Mouse (Mus musculus) G1E (cell line): Measurements from ENCODE around the gene Dicer1. TPM values are rescaled to one million over a fixed set of nuclear protein-coding genes. Genes with fewer than 3 reads are reported as not detected.

Experiments
- ATAC-seq: 2 replicates; pipeline ENCODE4 v1.8.0; 2016; ENCODE audit warnings: mild to moderate bottlenecking; ENCODE audit not compliant: insufficient number of reproducible peaks, poor library complexity, low FRiP score, severe bottlenecking; ENCODE audit errors: extremely low read depth
- DNase-seq: peaks from one replicate; pipeline ENCODE4 v3.0.0; 2012; ENCODE audit warnings: low spot score
- H3K27me3 ChIP-seq: 2 replicates; pipeline ENCODE4 v1.6.1; 2012; ENCODE audit warnings: mild to moderate bottlenecking, low read length, inconsistent platforms; ENCODE audit not compliant: insufficient read depth
- H3K36me3 ChIP-seq: replicated peaks from 2 replicates; pipeline ENCODE3; 2012; ENCODE audit warnings: mild to moderate bottlenecking, inconsistent platforms
- H3K4me1 ChIP-seq: 2 replicates; pipeline ENCODE4 v1.6.1; 2012; ENCODE audit warnings: low read depth, low read length, inconsistent platforms, mixed read lengths; ENCODE audit not compliant: insufficient read depth
- H3K4me3 ChIP-seq: 2 replicates; pipeline ENCODE4 v1.5.1; 2012; ENCODE audit warnings: low read depth, mild to moderate bottlenecking, inconsistent platforms, low read length, moderate library complexity, mixed read lengths
- H3K9me3 ChIP-seq: replicated peaks from 2 replicates; pipeline ENCODE4 v1.6.1; 2012; ENCODE audit warnings: inconsistent platforms
- CTCF ChIP-seq: IDR thresholded peaks from 2 replicates; pipeline ENCODE4 v1.5.1; 2012; ENCODE audit warnings: low read depth, low read length, inconsistent platforms, mixed read lengths
- GATA1 ChIP-seq: IDR thresholded peaks from 2 replicates; pipeline ENCODE4 v1.6.1; 2012; ENCODE audit warnings: borderline replicate concordance, low read length, inconsistent platforms, mixed read lengths
- GATA2 ChIP-seq: IDR thresholded peaks from 2 replicates; pipeline ENCODE4 v1.6.1; 2012; ENCODE audit warnings: low read depth, low read length, inconsistent platforms, borderline replicate concordance
- POLR2AphosphoS5 ChIP-seq: IDR thresholded peaks from 2 replicates; pipeline ENCODE4 v1.6.1; 2012; ENCODE audit warnings: low read depth, low read length, inconsistent platforms; ENCODE audit not compliant: insufficient replicate concordance
- TAL1 ChIP-seq: conservative IDR thresholded peaks from 2 replicates; pipeline ENCODE4 v1.6.1; 2012; ENCODE audit warnings: low read depth, low read length, inconsistent platforms, mixed read lengths
- polyA plus RNA-seq: library from polyadenylated mRNA; stranded (reverse); fragments of >175 nt; gene quantifications from 2 replicates; pipeline ENCODE4 v1.2.3, GENCODE M21; 2012
- total RNA-seq, 2 experiments: library from RNA; stranded (forward) in 1 of 2; stranded (reverse) in 1 of 2; fragments of 200-1000 nt in 1 of 2; fragments of >200 nt in 1 of 2; fragmentation: Nextera tagmentation in 1 of 2; gene quantifications; 2 replicates each; pipeline ENCODE4 v1.2.3; 2014 to 2017

Gene Dicer1
- total and polyA plus RNA-seq, 3 experiments = 16.2 to 136 (median 55.4) TPM

DNA sequence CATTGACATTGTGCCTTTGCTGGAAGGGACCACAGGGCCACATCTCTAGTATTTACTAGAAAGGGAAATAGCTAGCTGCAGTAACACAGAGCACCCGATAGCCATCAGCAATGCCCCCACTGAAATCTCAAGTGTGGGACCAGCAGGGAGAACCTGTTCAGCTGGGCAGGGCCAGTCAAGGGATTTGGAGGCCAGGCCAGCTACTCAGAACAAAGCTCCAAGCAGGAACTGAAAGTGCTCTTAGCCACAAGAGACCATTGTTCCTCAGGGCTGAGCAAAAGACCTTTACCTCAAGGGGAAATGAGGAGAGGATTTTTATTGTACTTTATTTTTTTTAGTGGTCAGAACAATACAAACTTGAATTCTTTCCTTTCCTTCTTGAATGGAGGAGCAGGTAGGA, 25.9 kb upstream of the Dicer1 start:
- no peaks in the 10 kb centered on the region; the same call in 1 of the 2 replicates for H3K27me3 ChIP-seq
- ATAC-seq = no peak

DNA sequence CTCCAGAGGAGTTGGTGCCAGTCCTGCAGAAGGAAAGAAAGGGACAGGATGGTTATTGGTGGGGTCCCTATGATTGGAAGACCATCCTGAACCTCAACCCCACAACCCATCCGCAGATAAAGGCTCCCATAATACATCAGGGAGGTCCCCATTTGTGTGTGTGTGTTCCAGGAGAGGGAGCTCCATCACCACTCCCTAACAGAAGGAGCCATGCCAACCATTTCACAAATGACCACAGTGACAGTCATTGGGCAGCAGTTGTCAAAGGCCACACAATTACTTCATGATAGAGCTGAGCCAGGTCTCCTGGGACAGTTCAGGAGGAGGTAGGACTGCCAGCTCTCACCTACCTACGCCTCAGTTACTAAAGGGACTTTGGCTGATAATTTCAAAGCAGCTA, 20.2 kb upstream of the Dicer1 start:
- Histone ChIP-seq H3K9me3 (peaks cover 18% of the 10 kb centered on the region), H3K36me3 (no peaks in the 10 kb centered on the region), H3K4me3 (no peak overlapping the region), H3K27me3 (no peaks in the 10 kb centered on the region), H3K4me1 (no peaks in the 10 kb centered on the region)
- no peak for DNase-seq
- no peak for TF ChIP-seq POLR2AphosphoS5
- TF ChIP-seq GATA2 = no peak
- TF ChIP-seq TAL1 = no peak
- no peak for TF ChIP-seq CTCF
- no peak for ATAC-seq

More for the DNA sequence above, 25.9 kb upstream of the Dicer1 start:
- peaks cover 64% of the 10 kb centered on the region for H3K9me3 ChIP-seq
- H3K4me3 ChIP-seq = no peak overlapping the region
- no peaks in the 10 kb centered on the region for H3K36me3 ChIP-seq
- no peak for TF ChIP-seq CTCF
- TF ChIP-seq POLR2AphosphoS5 = no peak
- no peak for TF ChIP-seq GATA1
- TF ChIP-seq TAL1 = no peak
- TF ChIP-seq GATA2 = no peak
- no peak for DNase-seq
- no peaks in the 10 kb centered on the region for H3K4me1 ChIP-seq

DNA sequence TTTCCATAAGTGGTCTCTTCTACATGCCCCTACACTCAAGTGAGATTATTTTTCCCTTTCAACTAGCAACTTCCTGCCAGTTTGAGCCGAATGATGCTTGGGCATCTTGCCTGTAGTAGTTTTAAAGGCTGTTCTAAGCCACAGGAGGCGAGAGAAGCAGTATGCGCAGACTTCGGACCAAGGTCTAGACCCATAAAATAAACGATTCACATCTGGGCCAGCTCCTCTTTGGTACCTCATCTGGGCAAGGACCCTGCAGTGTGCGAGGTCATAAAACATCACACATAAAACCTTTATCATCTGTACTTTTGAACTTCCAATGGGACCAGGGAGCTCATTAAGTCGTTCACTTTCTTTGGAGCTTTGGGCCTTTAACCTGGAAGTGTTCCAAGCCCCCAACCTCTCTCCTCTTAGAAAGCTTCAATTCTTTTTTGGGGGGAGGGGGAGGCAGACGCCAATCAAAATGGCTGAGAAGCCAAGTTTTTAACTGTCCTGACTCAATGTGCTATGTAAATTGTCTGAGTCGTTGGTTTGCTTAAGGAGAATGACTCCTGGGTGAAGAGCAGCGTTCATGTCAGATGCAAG, 17.5 kb upstream of the Dicer1 start:
- TF ChIP-seq GATA1 (no peak), GATA2 (no peak)
- no peaks in the 10 kb centered on the region for H3K36me3 ChIP-seq
- no peak overlapping the region for H3K4me3 ChIP-seq
- no peak for DNase-seq
- 0 out of 2 replicates have a peak, but pooled peaks cover 2% of the 10 kb centered on the region for H3K9me3 ChIP-seq
- no peaks in the 10 kb centered on the region for H3K4me1 ChIP-seq
- H3K27me3 ChIP-seq = no peaks in the 10 kb centered on the region
- ATAC-seq = no peak

DNA sequence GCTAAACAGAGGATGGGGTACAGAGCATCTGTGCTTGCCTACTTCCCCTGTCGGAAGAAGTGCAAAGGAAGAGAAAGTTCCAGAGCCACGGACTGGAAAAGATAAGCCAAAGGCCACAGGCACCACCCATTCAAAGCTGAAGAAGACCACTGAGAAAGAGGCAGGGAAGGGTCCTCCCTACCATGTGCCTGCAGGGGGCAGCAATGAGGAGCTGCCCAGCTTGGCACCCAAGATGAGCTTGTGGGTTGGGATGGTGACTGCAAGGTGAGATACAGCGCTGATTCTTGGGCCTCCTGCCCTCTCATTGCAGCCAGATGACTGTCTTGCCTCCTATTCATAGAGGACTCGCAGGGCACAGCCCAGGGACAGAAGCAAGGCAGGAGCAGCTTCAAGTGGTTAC, 15.4 kb upstream of the Dicer1 start:
- ATAC-seq (no peak), DNase-seq (no peak)
- Histone ChIP-seq H3K4me1 (no peaks in the 10 kb centered on the region), H3K4me3 (no peak overlapping the region), H3K9me3 (0 out of 2 replicates have a peak, but pooled peaks cover 2% of the 10 kb centered on the region), H3K27me3 (no peaks in the 10 kb centered on the region), H3K36me3 (no peaks in the 10 kb centered on the region)
- TF ChIP-seq TAL1 (no peak), CTCF (no peak), POLR2AphosphoS5 (no peak), GATA1 (no peak)

DNA sequence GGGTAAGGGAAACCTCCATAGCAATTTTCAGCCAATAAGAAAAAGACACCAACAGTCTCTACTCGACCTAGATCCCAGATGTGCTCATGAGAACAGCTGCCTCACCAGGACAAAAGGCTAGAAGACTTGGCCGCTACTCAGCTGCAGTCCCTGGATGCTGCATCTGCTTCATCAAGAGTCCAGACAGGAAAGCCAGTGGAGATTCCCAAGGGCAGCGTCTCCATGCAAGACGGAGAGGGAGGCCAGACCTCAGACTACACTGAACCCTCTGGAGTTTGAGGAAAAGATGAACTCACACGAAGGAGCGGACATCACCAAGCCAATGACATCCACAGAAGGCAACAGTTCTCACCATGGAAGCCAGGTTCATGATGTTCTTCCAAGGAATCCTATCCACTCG, 14.0 kb upstream of the Dicer1 start:
- Histone ChIP-seq H3K4me1 (no peaks in the 10 kb centered on the region), H3K27me3 (no peaks in the 10 kb centered on the region), H3K36me3 (no peaks in the 10 kb centered on the region), H3K9me3 (0 out of 2 replicates have a peak, but pooled peaks cover 2% of the 10 kb centered on the region), H3K4me3 (no peak overlapping the region)
- no peak for DNase-seq
- TF ChIP-seq GATA1 (no peak), GATA2 (no peak), TAL1 (no peak), POLR2AphosphoS5 (no peak), CTCF (no peak)
- ATAC-seq = no peak

DNA sequence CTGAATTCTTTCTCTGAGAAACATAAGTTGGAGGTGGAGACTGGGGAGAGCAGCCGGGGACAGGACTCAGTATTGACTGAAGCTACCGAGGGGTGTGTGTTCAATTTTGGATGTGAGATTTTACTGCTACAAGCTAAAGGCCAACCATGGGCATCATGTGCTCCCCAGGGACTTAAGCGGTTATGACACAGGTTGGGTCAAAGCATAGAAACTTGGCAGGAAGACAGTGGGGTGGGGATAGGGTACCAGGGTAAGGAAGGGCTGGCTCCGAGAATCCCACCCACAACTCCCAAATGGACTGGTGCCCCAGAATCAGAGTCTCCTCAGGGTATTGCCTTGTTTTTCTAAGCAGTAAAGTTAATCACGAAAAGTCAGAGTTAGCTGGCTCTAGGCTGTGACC, 13.4 kb upstream of the Dicer1 start:
- no peak for DNase-seq
- no peak overlapping the region for H3K4me3 ChIP-seq
- ATAC-seq = no peak
- H3K36me3 ChIP-seq = no peaks in the 10 kb centered on the region
- TF ChIP-seq POLR2AphosphoS5 (no peak), CTCF (no peak), GATA1 (no peak), GATA2 (no peak), TAL1 (no peak)
- H3K4me1 ChIP-seq = no peaks in the 10 kb centered on the region
- H3K9me3 ChIP-seq = 0 out of 2 replicates have a peak, but pooled peaks cover 2% of the 10 kb centered on the region
- no peaks in the 10 kb centered on the region for H3K27me3 ChIP-seq

DNA sequence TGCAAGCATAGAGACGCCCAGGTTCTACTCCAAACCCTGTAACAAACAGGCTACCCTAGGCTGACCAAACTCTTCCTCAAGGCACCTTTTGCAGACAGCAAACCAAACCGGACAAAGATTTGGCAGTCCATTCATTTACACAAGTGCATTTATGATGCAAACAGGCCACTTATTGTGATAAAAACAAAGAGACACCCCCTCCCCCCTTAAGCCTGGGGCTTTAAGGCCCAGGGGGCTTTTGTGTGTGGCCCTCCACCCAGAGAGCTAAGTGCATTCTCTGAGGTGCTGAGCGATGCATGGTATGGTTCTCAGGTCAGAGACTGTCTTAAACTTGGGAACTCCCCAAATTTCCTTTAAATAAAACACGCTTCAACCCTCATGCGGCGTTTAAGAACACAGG, 12.2 kb upstream of the Dicer1 start:
- no peaks in the 10 kb centered on the region for H3K4me1 ChIP-seq
- ATAC-seq (no peak), DNase-seq (no peak)
- no peaks in the 10 kb centered on the region for H3K36me3 ChIP-seq
- H3K4me3 ChIP-seq = no peak overlapping the region
- TF ChIP-seq POLR2AphosphoS5 = no peak
- TF ChIP-seq GATA2 = no peak
- no peak for TF ChIP-seq CTCF
- no peak for TF ChIP-seq TAL1
- TF ChIP-seq GATA1 = no peak
- H3K9me3 ChIP-seq = no peaks in the 10 kb centered on the region
- H3K27me3 ChIP-seq = peaks cover 6% of the 10 kb centered on the region; the same call in 1 of the 2 replicates
